Mouse (Mus musculus) heart, postnatal 0 days (tissue): ENCODE measurements around the gene Setdb1.

ENCODE experiments used
- CTCF ChIP-seq: IDR thresholded peaks from 2 replicates; pipeline ENCODE4 v1.5.1; 2016; ENCODE audit warnings: antibody characterized with exemption, control low read depth, low read depth
- EP300 ChIP-seq: IDR thresholded peaks from 2 replicates; pipeline ENCODE4 v1.6.1; 2016; ENCODE audit warnings: antibody characterized with exemption, low read depth

DNA sequence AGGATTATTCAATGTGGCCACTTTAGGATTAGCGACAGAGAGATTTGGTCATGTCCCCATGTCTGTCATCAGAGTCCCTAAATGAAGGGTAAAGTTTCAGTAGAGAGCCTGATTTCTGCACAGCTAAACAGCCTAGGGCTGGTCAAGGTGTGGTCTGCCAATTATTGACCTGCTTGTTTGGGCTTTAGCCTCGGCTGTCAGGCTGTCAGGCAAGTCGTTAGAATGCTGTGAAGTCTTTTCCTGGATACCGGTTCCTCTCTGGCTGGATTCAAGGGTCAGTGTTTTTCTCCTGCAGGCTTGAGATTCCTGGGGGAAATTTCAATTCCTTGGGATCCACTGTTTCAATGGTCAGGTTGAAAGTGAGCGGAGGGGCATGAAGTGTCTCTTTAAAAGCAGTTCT lies 71.0 kb downstream of the Setdb1 start:
- TF ChIP-seq CTCF (no peak), EP300 (no peak)
